Mouse (Mus musculus) limb, embryonic 13.5 days (tissue): ENCODE measurements at regions not wholly inside any gene's neighbourhood (a gene's known extent, or its start where the extent isn't known, plus 50 kb on each side); places are given as distances from the start of the nearest gene placed in this dataset.

ENCODE experiments used
- ATAC-seq: fragments of 200-750 bp; cut with Nextera tagmentation; 2 replicates; pipeline ENCODE4 v1.8.0; 2017; ENCODE audit warnings: low read depth, moderate number of reproducible peaks, moderate TSS enrichment; ENCODE audit not compliant: low FRiP score
- H3K27ac ChIP-seq: fragments of 300-500 bp; sonication (generic); 2 replicates; pipeline ENCODE4 v1.5.1; 2015; ENCODE audit warnings: inconsistent platforms, mild to moderate bottlenecking, moderate library complexity
- H3K27me3 ChIP-seq: fragments of 300-500 bp; sonication (generic); 2 replicates; pipeline ENCODE4 v1.6.1; 2015; ENCODE audit warnings: mild to moderate bottlenecking, inconsistent platforms
- H3K36me3 ChIP-seq: fragments of 300-500 bp; sonication (generic); 2 replicates; pipeline ENCODE4 v1.6.1; 2015; ENCODE audit warnings: inconsistent platforms, mild to moderate bottlenecking, moderate library complexity
- H3K4me1 ChIP-seq: fragments of 300-500 bp; sonication (generic); 2 replicates; pipeline ENCODE4 v1.6.1; 2015; ENCODE audit warnings: inconsistent platforms
- H3K4me2 ChIP-seq: fragments of 300-500 bp; sonication (generic); replicated peaks from 2 replicates; pipeline ENCODE4 v1.6.1; 2015; ENCODE audit warnings: inconsistent platforms, mild to moderate bottlenecking, moderate library complexity
- H3K4me3 ChIP-seq: fragments of 300-500 bp; sonication (generic); 2 replicates; pipeline ENCODE4 v1.5.1; 2015; ENCODE audit warnings: moderate library complexity, mild to moderate bottlenecking, inconsistent platforms
- H3K9ac ChIP-seq: fragments of 300-500 bp; sonication (generic); 2 replicates; pipeline ENCODE4 v1.6.1; 2015; ENCODE audit warnings: mild to moderate bottlenecking, inconsistent platforms
- H3K9me3 ChIP-seq: fragments of 300-500 bp; sonication (generic); 2 replicates; pipeline ENCODE4 v1.6.1; 2016; ENCODE audit warnings: inconsistent platforms
- whole genome bisulfite sequencing: fragments of 180-500 bp; shearing (Covaris S2); methylation state at CpG from one replicate; pipeline ENCODE4 v1.1.7; 2015; 5-methylcytosine and 5-hydroxymethylcytosine counted together

- Histone ChIP-seq H3K4me1 (no peaks in the 10 kb centered on the region), H3K36me3 (no peaks in the 10 kb centered on the region), H3K4me2 (no peak overlapping the region), H3K4me3 (no peak overlapping the region), H3K9me3 (no peaks in the 10 kb centered on the region), H3K27ac (no peak overlapping the region), H3K27me3 (no peaks in the 10 kb centered on the region), H3K9ac (no peak overlapping the region)
- 82% methylated on average over 3 of the region's 3 CpGs for WGBS
- ATAC-seq = no peak
Measured at GRCm38 (mm10) chr4:33745180-33745579, 179.2 kb upstream of the Cnr1 start.

- H3K4me1 ChIP-seq = no peaks in the 10 kb centered on the region
- no peak overlapping the region for H3K4me2 ChIP-seq
- ATAC-seq = peak; percentile 32; the same call in 1 of the 2 replicates
- no peak overlapping the region for H3K4me3 ChIP-seq
- H3K9me3 ChIP-seq = no peaks in the 10 kb centered on the region
- no peaks in the 10 kb centered on the region for H3K36me3 ChIP-seq
- 65% methylated on average over 5 of the region's 5 CpGs for WGBS
- H3K27ac ChIP-seq = no peak overlapping the region
- H3K9ac ChIP-seq = no peak overlapping the region
- no peaks in the 10 kb centered on the region for H3K27me3 ChIP-seq
Measured at GRCm38 (mm10) chr4:33747316-33747895, 177.0 kb upstream of the Cnr1 start.

- Histone ChIP-seq H3K4me2 (no peak overlapping the region), H3K27ac (no peak overlapping the region), H3K9me3 (no peaks in the 10 kb centered on the region), H3K36me3 (no peaks in the 10 kb centered on the region), H3K9ac (no peak overlapping the region), H3K4me1 (no peaks in the 10 kb centered on the region), H3K4me3 (no peak overlapping the region), H3K27me3 (no peaks in the 10 kb centered on the region)
- WGBS = 62% methylated on average over 2 of the region's 2 CpGs
- ATAC-seq = no peak
Measured at GRCm38 (mm10) chr4:33767721-33768120, 156.7 kb upstream of the Cnr1 start.

GRCm38 (mm10) chr4:33786027-33786426, 138.4 kb upstream of the Cnr1 start:
- no peak for ATAC-seq
- WGBS = 85% methylated on average over 4 of the region's 4 CpGs
- no peak overlapping the region for H3K4me3 ChIP-seq

GRCm38 (mm10) chr4:33786958-33787357, 137.4 kb upstream of the Cnr1 start:
- Histone ChIP-seq H3K4me1 (peaks cover 8% of the 10 kb centered on the region), H3K9me3 (no peaks in the 10 kb centered on the region), H3K27ac (no peak overlapping the region), H3K4me2 (no peak overlapping the region), H3K4me3 (no peak overlapping the region), H3K36me3 (no peaks in the 10 kb centered on the region), H3K9ac (no peak overlapping the region), H3K27me3 (no peaks in the 10 kb centered on the region)
- WGBS = 91% methylated on average over 4 of the region's 4 CpGs
- no peak for ATAC-seq

More at GRCm38 (mm10) chr4:33786027-33786426, 138.4 kb upstream of the Cnr1 start:
- H3K36me3 ChIP-seq = no peaks in the 10 kb centered on the region
- no peak overlapping the region for H3K9ac ChIP-seq
- no peak overlapping the region for H3K27ac ChIP-seq
- H3K4me2 ChIP-seq = no peak overlapping the region
- H3K9me3 ChIP-seq = no peaks in the 10 kb centered on the region
- peaks cover 8% of the 10 kb centered on the region for H3K4me1 ChIP-seq
- no peaks in the 10 kb centered on the region for H3K27me3 ChIP-seq

- WGBS = 91% methylated on average over 8 of the region's 8 CpGs
- no peaks in the 10 kb centered on the region for H3K36me3 ChIP-seq
- H3K4me2 ChIP-seq = no peak overlapping the region
- no peak overlapping the region for H3K27ac ChIP-seq
- H3K9ac ChIP-seq = no peak overlapping the region
- no peak overlapping the region for H3K4me3 ChIP-seq
- H3K4me1 ChIP-seq = no peaks in the 10 kb centered on the region
- no peak for ATAC-seq
- no peaks in the 10 kb centered on the region for H3K9me3 ChIP-seq
- no peaks in the 10 kb centered on the region for H3K27me3 ChIP-seq
Measured at GRCm38 (mm10) chr4:33793398-33793797, 131.0 kb upstream of the Cnr1 start.

GRCm38 (mm10) chr4:33795461-33795860, 128.9 kb upstream of the Cnr1 start:
- H3K27me3 ChIP-seq = no peaks in the 10 kb centered on the region
- H3K27ac ChIP-seq = no peak overlapping the region
- no peak overlapping the region for H3K4me2 ChIP-seq
- H3K4me1 ChIP-seq = no peaks in the 10 kb centered on the region
- no peaks in the 10 kb centered on the region for H3K36me3 ChIP-seq
- no peak overlapping the region for H3K4me3 ChIP-seq
- H3K9ac ChIP-seq = no peak overlapping the region
- ATAC-seq = no peak
- H3K9me3 ChIP-seq = no peaks in the 10 kb centered on the region
- 91% methylated on average over 3 of the region's 3 CpGs for WGBS

- ATAC-seq = no peak
- H3K27me3 ChIP-seq = no peaks in the 10 kb centered on the region
- WGBS = 91% methylated on average over 4 of the region's 4 CpGs
- no peaks in the 10 kb centered on the region for H3K4me1 ChIP-seq
- H3K4me3 ChIP-seq = no peak overlapping the region
- H3K4me2 ChIP-seq = no peak overlapping the region
- H3K9ac ChIP-seq = no peak overlapping the region
- no peaks in the 10 kb centered on the region for H3K9me3 ChIP-seq
- no peaks in the 10 kb centered on the region for H3K36me3 ChIP-seq
- no peak overlapping the region for H3K27ac ChIP-seq
Measured at GRCm38 (mm10) chr4:33797964-33798363, 126.4 kb upstream of the Cnr1 start.

DNA sequence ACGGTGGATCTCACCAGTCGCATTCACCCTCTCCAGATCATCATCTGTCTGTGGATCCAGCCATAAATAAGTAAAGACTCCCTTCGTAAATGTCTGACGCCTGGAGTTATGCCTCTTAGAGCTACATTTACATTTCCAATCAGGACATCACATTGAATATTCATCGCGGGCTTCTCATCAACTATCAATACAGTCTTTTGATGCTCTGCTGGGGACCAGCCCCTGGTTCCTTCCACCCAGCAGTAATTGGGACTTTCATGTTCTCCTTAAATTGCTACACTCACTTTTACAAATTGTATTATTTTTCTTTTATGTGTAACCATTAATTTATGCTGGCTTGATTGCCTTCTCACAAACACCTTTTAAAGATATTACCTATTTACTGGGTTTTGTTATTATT, 125.7 kb upstream of the Cnr1 start:
- Histone ChIP-seq H3K9me3 (no peaks in the 10 kb centered on the region), H3K36me3 (no peaks in the 10 kb centered on the region), H3K9ac (no peak overlapping the region), H3K4me2 (no peak overlapping the region), H3K4me1 (no peaks in the 10 kb centered on the region), H3K27me3 (no peaks in the 10 kb centered on the region), H3K27ac (no peak overlapping the region), H3K4me3 (no peak overlapping the region)
- no peak for ATAC-seq
- WGBS = 87% methylated on average over 6 of the region's 6 CpGs

DNA sequence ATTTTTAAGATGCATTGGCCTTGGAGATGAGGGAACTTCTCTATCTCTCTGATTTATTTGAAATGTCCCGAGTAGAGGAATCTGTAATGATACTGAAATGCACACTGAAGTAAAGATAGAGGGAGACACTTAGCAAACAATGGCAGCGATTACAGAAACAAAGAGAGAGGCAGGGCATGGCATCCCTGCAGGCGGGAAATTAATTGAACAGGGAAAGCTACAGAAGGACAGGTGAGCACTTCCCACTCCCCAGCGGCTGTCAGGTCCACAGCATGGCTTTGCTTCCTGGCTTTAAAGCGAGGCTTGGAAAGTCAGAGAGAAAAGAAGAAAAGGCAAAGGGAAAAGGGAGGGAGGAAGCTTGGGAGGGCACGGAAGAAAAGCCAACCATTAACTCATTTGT, 125.3 kb upstream of the Cnr1 start:
- no peak for ATAC-seq
- Histone ChIP-seq H3K27ac (no peak overlapping the region), H3K9me3 (no peaks in the 10 kb centered on the region), H3K9ac (no peak overlapping the region), H3K36me3 (no peaks in the 10 kb centered on the region), H3K4me3 (no peak overlapping the region), H3K4me2 (no peak overlapping the region), H3K4me1 (no peaks in the 10 kb centered on the region), H3K27me3 (no peaks in the 10 kb centered on the region)
- WGBS = 60% methylated on average over 6 of the region's 6 CpGs

- Histone ChIP-seq H3K36me3 (no peaks in the 10 kb centered on the region), H3K27ac (no peak overlapping the region), H3K9me3 (no peaks in the 10 kb centered on the region), H3K27me3 (no peaks in the 10 kb centered on the region), H3K4me3 (no peak overlapping the region), H3K4me1 (no peaks in the 10 kb centered on the region), H3K4me2 (no peak overlapping the region), H3K9ac (no peak overlapping the region)
- 44% methylated on average over 1 of the region's 1 CpGs for WGBS
- no peak for ATAC-seq
Measured at GRCm38 (mm10) chr4:33799831-33800230, 124.6 kb upstream of the Cnr1 start.

GRCm38 (mm10) chr4:33812338-33812737, 112.1 kb upstream of the Cnr1 start:
- no peaks in the 10 kb centered on the region for H3K27me3 ChIP-seq
- H3K4me3 ChIP-seq = no peak overlapping the region
- H3K4me1 ChIP-seq = no peaks in the 10 kb centered on the region
- H3K4me2 ChIP-seq = no peak overlapping the region
- H3K27ac ChIP-seq = no peak overlapping the region
- no peaks in the 10 kb centered on the region for H3K9me3 ChIP-seq
- ATAC-seq = no peak
- no peak overlapping the region for H3K9ac ChIP-seq
- no peaks in the 10 kb centered on the region for H3K36me3 ChIP-seq
- 59% methylated on average over 1 of the region's 1 CpGs for WGBS

- Histone ChIP-seq H3K9me3 (no peaks in the 10 kb centered on the region), H3K4me3 (no peak overlapping the region), H3K27ac (no peak overlapping the region), H3K36me3 (no peaks in the 10 kb centered on the region), H3K9ac (no peak overlapping the region), H3K4me1 (peaks cover 13% of the 10 kb centered on the region), H3K4me2 (no peak overlapping the region), H3K27me3 (no peaks in the 10 kb centered on the region)
- no peak for ATAC-seq
- WGBS = 2% methylated on average over 5 of the region's 5 CpGs
Measured at GRCm38 (mm10) chr4:33823850-33824249, 100.5 kb upstream of the Cnr1 start.
